Mouse (Mus musculus) liver, embryonic 12.5 days (tissue): ENCODE data around the gene Arhgap10. TPM values are rescaled to one million over a fixed set of nuclear protein-coding genes. Genes with fewer than 3 reads are reported as not detected.

ENCODE experiments used
- ATAC-seq: fragments of 200-750 bp; cut with Nextera tagmentation; 2 replicates; pipeline ENCODE4 v1.8.0; 2017; ENCODE audit warnings: moderate number of reproducible peaks, mild to moderate bottlenecking, moderate library complexity
- H3K27ac ChIP-seq: fragments of 300-500 bp; sonication (generic); 2 replicates; pipeline ENCODE4 v1.5.1; 2016; ENCODE audit warnings: mild to moderate bottlenecking
- H3K27me3 ChIP-seq: fragments of 300-500 bp; sonication (generic); replicated peaks from 2 replicates; pipeline ENCODE4 v1.6.1; 2016; ENCODE audit warnings: mild to moderate bottlenecking, moderate library complexity
- H3K36me3 ChIP-seq: fragments of 300-500 bp; sonication (generic); 2 replicates; pipeline ENCODE4 v1.6.1; 2016; ENCODE audit warnings: mild to moderate bottlenecking, moderate library complexity
- H3K4me1 ChIP-seq: fragments of 300-500 bp; sonication (generic); 2 replicates; pipeline ENCODE4 v1.6.1; 2016
- H3K4me2 ChIP-seq: fragments of 300-500 bp; sonication (generic); 2 replicates; pipeline ENCODE4 v1.6.1; 2016; ENCODE audit warnings: mild to moderate bottlenecking, moderate library complexity
- H3K4me3 ChIP-seq: fragments of 300-500 bp; sonication (generic); 2 replicates; pipeline ENCODE4 v1.5.1; 2016; ENCODE audit warnings: mild to moderate bottlenecking, moderate library complexity
- H3K9ac ChIP-seq: fragments of 300-500 bp; sonication (generic); 2 replicates; pipeline ENCODE4 v1.6.1; 2016; ENCODE audit warnings: mild to moderate bottlenecking, moderate library complexity
- H3K9me3 ChIP-seq: fragments of 300-500 bp; sonication (generic); replicated peaks from 2 replicates; pipeline ENCODE4 v1.6.1; 2016; ENCODE audit warnings: mild to moderate bottlenecking, moderate library complexity
- WGBS: fragments of 180-500 bp; shearing (Covaris S2); methylation state at CpG from one replicate; pipeline ENCODE4 v1.1.7; 2016; ENCODE audit not compliant: insufficient replicate concordance; 5-methylcytosine and 5-hydroxymethylcytosine counted together
- polyA plus RNA-seq: library from polyadenylated mRNA; unstranded; fragments of >200 nt; fragmentation: Nextera tagmentation; extraction: Ambion mirVana; gene quantifications from 2 replicates; pipeline ENCODE4 v1.2.1, GENCODE M21; 2016

Gene Arhgap10
- polyA plus RNA-seq, 1 experiment from 2014 or later, result 13.8 TPM

DNA sequence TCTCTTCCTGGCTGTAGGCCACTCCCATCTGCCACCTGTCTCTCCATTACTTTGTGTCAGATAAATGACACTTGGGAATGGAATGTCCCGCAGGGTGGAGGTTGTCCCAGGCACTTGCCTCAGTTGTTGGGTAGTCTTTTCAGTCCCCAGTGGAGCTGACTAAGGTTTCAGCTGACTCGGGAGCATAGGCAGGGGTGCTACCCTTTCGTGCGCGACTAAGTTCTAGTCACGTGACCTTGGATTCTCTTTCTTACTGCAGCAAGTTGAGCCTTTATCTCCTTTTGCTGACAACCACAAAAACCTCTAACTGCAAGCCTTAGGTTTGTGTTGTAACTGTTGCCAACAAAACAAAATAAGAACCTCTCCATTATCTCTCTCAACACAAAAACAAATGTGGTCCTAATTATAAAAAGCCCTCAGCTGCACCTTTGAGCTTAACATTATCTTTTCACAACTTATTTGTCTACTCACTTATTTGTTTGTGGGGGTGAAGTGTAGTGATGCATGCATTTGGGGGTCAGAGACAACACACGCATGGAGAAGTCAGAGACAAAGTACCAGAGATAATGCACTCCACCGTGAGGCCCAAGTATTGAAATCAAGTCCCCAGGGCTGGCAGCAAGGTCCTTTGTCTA lies 16.7 kb upstream of the Arhgap10 start:
- Histone ChIP-seq H3K27me3 (no peaks in the 10 kb centered on the region), H3K9ac (no peak overlapping the region), H3K9me3 (no peaks in the 10 kb centered on the region), H3K36me3 (no peaks in the 10 kb centered on the region), H3K4me2 (peak overlapping the region; percentile 61), H3K4me3 (peak overlapping the region; percentile 27; the same call in 1 of the 2 replicates), H3K4me1 (peaks cover 25% of the 10 kb centered on the region), H3K27ac (peak overlapping the region; percentile 31; the same call in 1 of the 2 replicates)
- WGBS, result 14% methylated on average over 8 of the region's 8 CpGs
- ATAC-seq, result peak; percentile 72

DNA sequence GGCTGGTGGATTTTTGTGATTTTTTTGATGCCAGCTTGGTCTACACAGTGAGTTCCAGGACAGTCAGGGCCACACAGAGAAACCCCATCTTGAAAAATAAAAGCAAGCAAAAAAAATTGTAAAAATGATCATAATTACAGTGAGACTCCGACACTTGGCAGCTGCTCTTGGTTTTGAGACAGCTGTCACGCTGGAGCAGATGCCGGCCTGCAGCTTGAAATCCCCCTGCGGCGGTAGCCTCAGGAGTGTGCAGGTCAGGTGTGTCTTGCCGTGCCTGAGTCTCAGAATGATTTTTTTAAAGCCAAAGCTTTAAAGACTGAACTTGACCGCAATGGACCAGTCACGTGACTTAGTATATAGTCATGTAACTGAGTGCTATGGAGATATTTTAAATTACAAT lies 8.4 kb upstream of the Arhgap10 start:
- Histone ChIP-seq H3K36me3 (0 out of 2 replicates have a peak, but pooled peaks cover 2% of the 10 kb centered on the region), H3K27ac (no peak overlapping the region), H3K9ac (no peak overlapping the region), H3K4me2 (no peak overlapping the region), H3K4me3 (no peak overlapping the region), H3K4me1 (peaks cover 9% of the 10 kb centered on the region), H3K27me3 (no peaks in the 10 kb centered on the region), H3K9me3 (no peaks in the 10 kb centered on the region)
- 85% methylated on average over 8 of the region's 8 CpGs for WGBS
- ATAC-seq, result no peak

DNA sequence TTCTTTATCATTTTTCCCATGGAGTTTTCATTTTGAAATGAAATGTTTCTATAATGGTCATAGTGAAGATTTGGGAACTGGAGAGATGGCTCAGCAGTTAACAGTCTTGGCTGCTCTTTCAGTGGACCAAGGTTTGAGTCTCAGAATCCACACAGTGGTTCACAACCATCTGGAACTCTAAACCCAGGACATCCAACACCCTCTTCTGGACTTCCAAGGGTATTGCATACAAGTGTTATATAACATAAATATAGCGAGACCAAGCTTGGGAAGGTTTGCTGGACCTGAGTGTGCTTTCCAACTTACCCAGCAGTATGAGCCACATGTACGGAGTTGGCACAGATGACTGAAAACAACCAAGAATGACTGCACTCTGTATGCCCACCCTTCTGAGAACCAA lies 7.2 kb upstream of the Arhgap10 start:
- no peaks in the 10 kb centered on the region for H3K27me3 ChIP-seq
- 0 out of 2 replicates have a peak, but pooled peaks have one; percentile 16 for ATAC-seq
- 82% methylated on average over 2 of the region's 2 CpGs for WGBS

DNA sequence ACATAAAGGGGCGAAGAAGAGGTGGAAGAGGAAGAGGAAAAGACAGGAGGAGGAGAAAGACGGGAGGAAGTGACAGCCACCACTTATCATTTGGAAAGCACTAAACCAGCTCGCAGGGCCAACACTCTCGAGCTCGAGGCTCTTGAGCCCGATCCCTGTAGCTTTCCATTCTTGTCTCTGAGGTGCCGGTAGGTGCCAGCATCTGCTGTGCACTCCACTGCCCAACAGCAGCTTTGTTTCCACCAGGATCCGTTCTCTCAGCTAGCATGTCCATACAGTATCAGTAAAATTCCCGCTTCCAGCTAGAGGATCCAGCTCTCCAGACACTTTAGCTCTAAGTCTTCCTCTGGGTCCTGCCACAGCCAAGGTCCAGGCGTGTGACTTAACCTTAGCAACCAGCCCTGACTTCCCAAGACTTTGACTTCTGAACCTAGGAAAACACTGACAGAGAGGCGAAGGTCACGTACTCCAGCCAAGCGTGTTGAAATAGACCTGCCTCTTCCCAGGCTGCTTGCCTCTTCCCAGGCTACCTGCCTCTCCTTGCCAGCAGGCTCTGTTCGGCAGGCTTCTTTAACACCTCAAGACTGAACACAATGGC lies 6.4 kb upstream of the Arhgap10 start:
- H3K36me3 ChIP-seq, result 0 out of 2 replicates have a peak, but pooled peaks cover 2% of the 10 kb centered on the region
- H3K4me3 ChIP-seq, result no peak overlapping the region
- no peak overlapping the region for H3K27ac ChIP-seq
- peaks cover 14% of the 10 kb centered on the region for H3K4me1 ChIP-seq
- H3K9me3 ChIP-seq, result no peaks in the 10 kb centered on the region
- no peaks in the 10 kb centered on the region for H3K27me3 ChIP-seq
- ATAC-seq, result no peak
- H3K9ac ChIP-seq, result no peak overlapping the region
- no peak overlapping the region for H3K4me2 ChIP-seq
- 53% methylated on average over 14 of the region's 14 CpGs for WGBS

More for the DNA sequence above, 7.2 kb upstream of the Arhgap10 start:
- no peak overlapping the region for H3K4me2 ChIP-seq
- H3K27ac ChIP-seq, result no peak overlapping the region
- no peak overlapping the region for H3K9ac ChIP-seq
- H3K36me3 ChIP-seq, result 0 out of 2 replicates have a peak, but pooled peaks cover 2% of the 10 kb centered on the region
- H3K4me1 ChIP-seq, result peaks cover 9% of the 10 kb centered on the region
- H3K4me3 ChIP-seq, result no peak overlapping the region
- H3K9me3 ChIP-seq, result no peaks in the 10 kb centered on the region

DNA sequence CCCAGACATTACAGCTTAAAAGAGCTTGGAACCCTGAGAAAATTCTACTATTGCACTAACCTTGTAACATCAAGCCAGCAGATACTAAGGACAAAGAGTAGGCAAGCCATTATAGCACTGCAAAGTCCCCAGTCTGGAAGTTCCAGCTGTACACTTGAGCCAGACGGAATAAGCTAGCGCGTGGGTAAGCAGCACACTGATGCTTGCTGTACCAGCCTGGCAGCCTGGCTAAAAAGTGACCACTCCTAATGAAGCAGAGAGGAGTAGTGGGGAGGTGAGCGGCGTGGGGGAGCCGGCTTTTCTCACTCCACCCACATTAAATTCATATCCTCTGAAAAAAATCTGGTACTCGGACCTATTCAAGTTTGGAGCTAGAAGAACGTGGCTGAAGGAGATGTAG lies 5.2 kb upstream of the Arhgap10 start:
- H3K27me3 ChIP-seq, result no peaks in the 10 kb centered on the region
- no peak overlapping the region for H3K27ac ChIP-seq
- no peak overlapping the region for H3K4me3 ChIP-seq
- 80% methylated on average over 8 of the region's 8 CpGs for WGBS
- no peak overlapping the region for H3K4me2 ChIP-seq
- peaks cover 26% of the 10 kb centered on the region for H3K4me1 ChIP-seq
- H3K9me3 ChIP-seq, result no peaks in the 10 kb centered on the region
- no peak for ATAC-seq
- no peak overlapping the region for H3K9ac ChIP-seq
- H3K36me3 ChIP-seq, result 0 out of 2 replicates have a peak, but pooled peaks cover 2% of the 10 kb centered on the region

GRCm38 (mm10) chr8:77521028-77521785 lies 3.5 kb upstream of the Arhgap10 start:
- H3K4me1 ChIP-seq, result peaks cover 37% of the 10 kb centered on the region
- no peak for ATAC-seq
- no peaks in the 10 kb centered on the region for H3K27me3 ChIP-seq
- 0 out of 2 replicates have a peak, but pooled peaks cover 2% of the 10 kb centered on the region for H3K36me3 ChIP-seq
- no peak overlapping the region for H3K4me2 ChIP-seq
- no peak overlapping the region for H3K4me3 ChIP-seq
- 81% methylated on average over 8 of the region's 8 CpGs for WGBS
- H3K9ac ChIP-seq, result no peak overlapping the region
- no peaks in the 10 kb centered on the region for H3K9me3 ChIP-seq
- H3K27ac ChIP-seq, result no peak overlapping the region

- Histone ChIP-seq H3K27me3 (no peaks in the 10 kb centered on the region), H3K4me1 (peaks cover 43% of the 10 kb centered on the region), H3K9ac (no peak overlapping the region), H3K9me3 (no peaks in the 10 kb centered on the region), H3K36me3 (0 out of 2 replicates have a peak, but pooled peaks cover 2% of the 10 kb centered on the region), H3K4me3 (no peak overlapping the region), H3K4me2 (no peak overlapping the region), H3K27ac (no peak overlapping the region)
- 85% methylated on average over 4 of the region's 4 CpGs for WGBS
- no peak for ATAC-seq
Measured at GRCm38 (mm10) chr8:77520601-77521000, 2.8 kb upstream of the Arhgap10 start.

GRCm38 (mm10) chr8:77518201-77519115 lies 705 bp upstream of the Arhgap10 start:
- peak overlapping the region; percentile 84 for H3K4me3 ChIP-seq
- peak overlapping the region; percentile 96 for H3K4me2 ChIP-seq
- peak overlapping the region; percentile 83 for H3K9ac ChIP-seq
- H3K27ac ChIP-seq, result peak overlapping the region; percentile 85
- H3K4me1 ChIP-seq, result peaks cover 46% of the 10 kb centered on the region
- no peaks in the 10 kb centered on the region for H3K9me3 ChIP-seq
- 0 out of 2 replicates have a peak, but pooled peaks cover 2% of the 10 kb centered on the region for H3K36me3 ChIP-seq
- ATAC-seq, result peak; percentile 80
- H3K27me3 ChIP-seq, result no peaks in the 10 kb centered on the region
- WGBS, result 3% methylated on average over 33 of the region's 33 CpGs

- H3K9ac ChIP-seq, result peak overlapping the region; percentile 83
- 4% methylated on average over 10 of the region's 10 CpGs for WGBS
- H3K4me1 ChIP-seq, result peaks cover 50% of the 10 kb centered on the region
- H3K4me3 ChIP-seq, result peak overlapping the region; percentile 84
- peak overlapping the region; percentile 85; the same call in 1 of the 2 replicates for H3K27ac ChIP-seq
- no peaks in the 10 kb centered on the region for H3K27me3 ChIP-seq
- ATAC-seq, result no peak
- H3K9me3 ChIP-seq, result no peaks in the 10 kb centered on the region
- peak overlapping the region; percentile 96 for H3K4me2 ChIP-seq
- 0 out of 2 replicates have a peak, but pooled peaks cover 2% of the 10 kb centered on the region for H3K36me3 ChIP-seq
Measured at GRCm38 (mm10) chr8:77516845-77517244, 908 bp downstream of the Arhgap10 start.

- Histone ChIP-seq H3K36me3 (no peaks in the 10 kb centered on the region), H3K9me3 (no peaks in the 10 kb centered on the region), H3K27ac (no peak overlapping the region), H3K9ac (no peak overlapping the region), H3K27me3 (no peaks in the 10 kb centered on the region), H3K4me2 (peak overlapping the region; percentile 96), H3K4me3 (peak overlapping the region; percentile 84), H3K4me1 (peaks cover 52% of the 10 kb centered on the region)
- 55% methylated on average over 8 of the region's 8 CpGs for WGBS
- ATAC-seq, result no peak
Measured at GRCm38 (mm10) chr8:77515786-77516185, 2.0 kb downstream of the Arhgap10 start.

- 77% methylated on average over 8 of the region's 8 CpGs for WGBS
Measured at GRCm38 (mm10) chr8:77515201-77515600, 2.6 kb downstream of the Arhgap10 start.

More at GRCm38 (mm10) chr8:77515201-77515600, 2.6 kb downstream of the Arhgap10 start:
- ATAC-seq, result no peak
- no peaks in the 10 kb centered on the region for H3K36me3 ChIP-seq
- H3K27ac ChIP-seq, result no peak overlapping the region
- H3K4me3 ChIP-seq, result no peak overlapping the region
- H3K4me2 ChIP-seq, result no peak overlapping the region
- no peak overlapping the region for H3K9ac ChIP-seq
- no peaks in the 10 kb centered on the region for H3K27me3 ChIP-seq
- no peaks in the 10 kb centered on the region for H3K9me3 ChIP-seq
- H3K4me1 ChIP-seq, result peaks cover 57% of the 10 kb centered on the region
